Mouse (Mus musculus): ENCODE data around the gene Hist1h2bg.

Hist1h2bg gene

GRCm38 (mm10) chr13:23571022-23571503 is at the start of gene Hist1h2bg, which contains the start of gene Hist1h2ae:
Gene Hist1h2bg, plus strand, starts transcription at chr13:23571396.
Gene Hist1h2ae, minus strand, starts transcription at chr13:23571220.
- peak; percentile 91 for DNase-seq (ENCODE audit: low read depth)

GRCm38 (mm10) chr13:23521703-23522102 is 49.5 kb upstream of the Hist1h2bg start:
- DNase-seq (ENCODE audit: low read depth), result peak; percentile 83

- DNase-seq (ENCODE audit: low read depth), result no peak
These were observed 47.2 kb upstream of the Hist1h2bg start for GRCm38 (mm10) chr13:23523976-23524375.

DNA sequence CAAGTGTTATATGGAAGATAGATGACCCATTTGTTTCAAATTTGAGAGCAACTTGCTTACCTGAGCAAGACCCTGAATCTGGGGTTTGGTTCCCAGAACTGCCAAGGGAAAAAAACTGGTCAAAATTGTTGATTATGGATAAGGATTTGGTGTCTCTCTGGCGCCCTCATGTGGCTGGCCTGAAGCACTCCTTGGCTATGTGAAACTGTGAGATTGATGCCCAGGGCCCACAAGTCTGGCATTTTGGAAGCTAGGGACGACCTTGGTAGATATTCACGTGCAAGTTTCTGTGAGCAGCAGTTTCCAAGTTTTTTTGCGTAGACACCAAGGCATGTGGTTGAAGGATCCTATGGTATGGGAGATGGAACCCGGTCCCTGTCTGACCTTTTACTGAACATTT is 46.5 kb upstream of the Hist1h2bg start:
- peak; percentile 90 for DNase-seq (ENCODE audit: low read depth)

- DNase-seq (ENCODE audit: low read depth), result no peak
These were observed 45.3 kb upstream of the Hist1h2bg start for GRCm38 (mm10) chr13:23525901-23526300.

- DNase-seq (ENCODE audit: low read depth), result peak; percentile 95
These were observed 44.9 kb upstream of the Hist1h2bg start for GRCm38 (mm10) chr13:23526312-23526711.

DNA sequence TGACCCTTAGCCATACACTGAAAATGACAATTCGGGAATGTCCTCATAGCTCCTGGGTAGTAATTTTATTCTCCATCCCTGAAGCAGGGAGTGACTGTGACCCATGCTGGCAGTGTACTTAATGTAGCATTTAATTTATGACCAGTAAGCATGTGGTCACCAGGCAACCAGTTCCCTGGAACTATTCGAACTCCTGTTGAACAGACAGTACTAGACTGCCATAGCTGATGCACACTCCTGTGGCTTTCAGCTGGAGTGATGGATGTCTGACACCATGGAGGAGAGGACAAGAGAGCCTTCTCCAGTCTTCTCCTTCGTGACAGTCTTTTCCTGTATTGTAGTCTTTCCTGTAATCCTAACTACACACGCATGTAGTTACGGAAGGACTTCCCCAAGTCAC is 42.2 kb upstream of the Hist1h2bg start:
- no peak for DNase-seq (ENCODE audit: low read depth)

- DNase-seq (ENCODE audit: low read depth), result no peak
These were observed 41.6 kb upstream of the Hist1h2bg start for GRCm38 (mm10) chr13:23529480-23530165.

GRCm38 (mm10) chr13:23530181-23530900 is 40.9 kb upstream of the Hist1h2bg start:
- DNase-seq (ENCODE audit: low read depth), result peak; percentile 92

GRCm38 (mm10) chr13:23530901-23531875 is 40.0 kb upstream of the Hist1h2bg start, which contains the start of gene Hist1h4h:
Gene Hist1h4h, plus strand, starts transcription at chr13:23531050.
- peak; percentile 98 for DNase-seq (ENCODE audit: low read depth)

DNA sequence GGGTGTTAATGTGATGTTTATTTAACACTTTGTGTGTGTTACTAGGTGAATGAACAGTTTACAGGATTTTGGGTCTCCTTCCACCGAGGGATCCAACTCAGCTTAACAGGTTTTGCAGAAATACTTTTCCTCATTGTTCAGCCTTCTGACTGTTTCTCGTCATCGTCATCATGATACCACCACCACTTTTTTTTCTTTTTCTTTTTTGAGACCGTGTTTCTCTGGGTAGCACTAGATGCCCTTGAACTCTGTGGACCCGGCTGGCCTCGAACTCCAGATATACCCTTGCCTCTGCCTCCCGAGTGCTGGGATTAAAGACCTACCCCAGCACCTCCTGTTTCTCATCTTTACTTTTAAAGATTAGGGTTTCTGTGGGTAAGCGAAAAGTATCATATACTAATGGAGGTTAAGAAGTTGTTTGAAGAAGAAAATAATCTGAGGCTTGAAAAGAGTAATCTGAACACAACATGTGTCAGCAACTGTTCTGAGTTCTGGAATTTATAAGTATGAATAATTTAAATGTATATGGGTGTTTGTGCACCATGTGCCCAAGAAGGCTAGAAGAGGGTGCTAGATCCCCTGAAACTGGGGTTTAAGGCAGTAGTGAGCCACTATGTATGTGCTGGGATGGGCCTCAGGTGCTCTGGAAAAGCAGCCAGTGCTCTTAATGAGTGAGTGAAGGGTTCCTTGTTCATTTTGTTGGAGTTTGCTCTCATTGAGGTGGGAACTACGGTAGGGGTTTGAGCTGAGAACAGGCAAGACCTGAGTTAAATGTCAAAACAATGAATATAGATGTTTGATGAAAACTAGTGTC is 38.7 kb upstream of the Hist1h2bg start:
- DNase-seq (ENCODE audit: low read depth), result peak; percentile 6

- peak; percentile 73 for DNase-seq (ENCODE audit: low read depth)
These were observed 37.4 kb upstream of the Hist1h2bg start, which contains the start of gene Hist1h2af for GRCm38 (mm10) chr13:23533560-23534367. Gene Hist1h2af, plus strand, starts transcription at chr13:23533906.

DNA sequence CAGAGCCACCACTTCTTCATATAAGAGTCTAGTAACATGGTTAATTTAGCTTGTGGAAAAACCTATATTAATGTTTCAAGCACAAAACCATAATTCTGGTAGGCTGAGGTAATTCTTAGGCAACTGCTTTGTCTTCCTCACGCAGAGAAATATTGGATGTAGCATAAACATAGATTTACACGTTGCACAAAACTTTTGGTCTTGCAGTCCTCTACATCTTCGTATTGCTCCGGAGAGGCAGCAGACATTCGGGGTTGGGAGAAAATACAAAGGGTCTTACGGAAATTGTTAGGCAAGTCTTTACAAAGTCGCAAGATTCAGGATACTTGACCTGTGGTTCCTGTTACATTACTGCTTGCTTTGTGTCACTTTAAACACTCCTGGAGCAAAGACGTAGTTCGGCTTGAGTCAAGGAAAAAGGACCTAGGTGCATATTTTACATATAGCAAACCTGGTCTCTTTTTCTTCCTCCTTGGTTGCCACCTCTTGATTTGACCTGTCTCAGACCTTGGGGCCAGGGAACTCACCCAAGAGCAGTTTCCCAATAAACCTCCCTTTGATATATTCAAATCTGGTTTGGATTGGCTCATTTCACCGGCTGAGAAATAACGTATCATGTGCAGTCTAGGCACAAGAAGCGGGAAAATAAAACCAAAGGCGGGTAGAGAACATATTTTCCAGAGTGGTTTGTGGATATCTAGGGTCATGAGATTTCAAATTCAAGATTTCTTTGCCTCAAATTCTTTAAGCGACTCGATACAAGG is 36.6 kb upstream of the Hist1h2bg start:
- DNase-seq (ENCODE audit: low read depth), result no peak

DNA sequence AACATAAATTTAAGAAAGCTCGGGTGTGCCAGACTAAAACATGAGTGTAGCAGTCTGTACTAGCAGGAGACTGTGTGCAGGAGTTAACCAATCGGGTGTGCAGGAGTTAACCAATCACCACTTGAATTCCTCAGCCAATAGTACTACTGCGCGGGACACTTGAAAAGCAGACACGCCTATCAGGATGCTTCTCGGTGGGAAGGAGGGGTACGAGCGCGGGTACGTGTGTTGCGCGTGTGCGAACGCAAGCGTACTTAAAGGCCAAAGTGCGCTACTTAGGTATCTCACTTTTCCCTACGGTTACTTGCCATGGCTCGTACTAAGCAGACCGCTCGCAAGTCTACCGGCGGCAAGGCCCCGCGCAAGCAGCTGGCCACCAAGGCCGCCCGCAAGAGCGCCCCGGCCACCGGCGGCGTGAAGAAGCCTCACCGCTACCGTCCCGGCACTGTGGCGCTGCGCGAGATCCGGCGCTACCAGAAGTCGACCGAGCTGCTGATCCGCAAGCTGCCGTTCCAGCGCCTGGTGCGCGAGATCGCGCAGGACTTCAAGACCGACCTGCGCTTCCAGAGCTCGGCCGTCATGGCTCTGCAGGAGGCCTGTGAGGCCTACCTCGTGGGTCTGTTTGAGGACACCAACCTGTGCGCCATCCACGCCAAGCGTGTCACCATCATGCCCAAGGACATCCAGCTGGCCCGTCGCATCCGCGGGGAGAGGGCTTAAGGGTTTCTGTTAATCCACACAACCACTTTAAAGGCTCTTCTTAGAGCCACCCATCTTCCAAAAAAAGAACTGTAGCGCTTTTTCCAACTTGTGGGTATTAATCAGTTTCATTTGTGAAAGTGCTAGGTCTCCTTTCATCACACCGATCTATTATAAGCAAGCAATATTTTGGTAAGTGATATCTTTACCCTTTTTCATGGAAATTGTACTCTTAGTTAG is 35.8 kb upstream of the Hist1h2bg start, which contains the start of gene Hist1h3g:
Hist1h3g (plus strand) TSS at position 286 of the 939 bp plus-strand sequence.
- peak; percentile 91 for DNase-seq (ENCODE audit: low read depth)

- no peak for DNase-seq (ENCODE audit: low read depth)
These were observed 34.9 kb upstream of the Hist1h2bg start for GRCm38 (mm10) chr13:23536076-23536822.

GRCm38 (mm10) chr13:23537006-23537710 is 34.0 kb upstream of the Hist1h2bg start:
- no peak for DNase-seq (ENCODE audit: low read depth)

- no peak for DNase-seq (ENCODE audit: low read depth)
These were observed 32.9 kb upstream of the Hist1h2bg start for GRCm38 (mm10) chr13:23538249-23538648.

Data from naive thymus-derived CD4-positive, alpha-beta T cell, adult 2 months (primary cell).